Mouse (Mus musculus): ENCODE measurements around the gene Gcgr. TPM values are rescaled to one million over a fixed set of nuclear protein-coding genes. Genes with fewer than 3 reads are reported as not detected.
"Not testable (repeated sequence)": the region's sequence is repeated elsewhere in the genome, so short reads cannot be mapped to it uniquely, and the experiment has no call there.

Gcgr gene
- polyA plus RNA-seq, 1 experiment from 2014 or later, result 0.09 TPM

GRCm38 (mm10) chr11:120508290-120508870, 22.1 kb upstream of the Gcgr start:
- Histone ChIP-seq H3K27ac (replicated peaks) (no peak overlapping the region), H3K4me2 (replicated peaks) (no peak overlapping the region), H3K4me3 (no peak overlapping the region), H3K9me3 (no peaks in the 10 kb centered on the region), H3K9ac (replicated peaks) (no peak overlapping the region), H3K27me3 (no peaks in the 10 kb centered on the region), H3K36me3 (no peaks in the 10 kb centered on the region), H3K4me1 (peaks cover 6% of the 10 kb centered on the region)
- WGBS, result 85% methylated on average over 9 of the region's 9 CpGs
- ATAC-seq (replicated peaks), result no peak

GRCm38 (mm10) chr11:120509940-120510339, 20.6 kb upstream of the Gcgr start:
- Histone ChIP-seq H3K4me2 (replicated peaks) (no peak overlapping the region), H3K27me3 (no peaks in the 10 kb centered on the region), H3K27ac (replicated peaks) (no peak overlapping the region), H3K36me3 (no peaks in the 10 kb centered on the region), H3K4me3 (no peak overlapping the region), H3K9ac (replicated peaks) (no peak overlapping the region), H3K9me3 (no peaks in the 10 kb centered on the region), H3K4me1 (peaks cover 6% of the 10 kb centered on the region)
- WGBS, result 26% methylated on average over 4 of the region's 4 CpGs
- no peak for ATAC-seq (replicated peaks)

GRCm38 (mm10) chr11:120510375-120511030, 20.0 kb upstream of the Gcgr start:
- Histone ChIP-seq H3K27ac (replicated peaks) (no peak overlapping the region), H3K9me3 (no peaks in the 10 kb centered on the region), H3K9ac (replicated peaks) (0 out of 2 replicates have a peak overlapping the region, but pooled peaks have one; percentile 15), H3K4me2 (replicated peaks) (peak overlapping the region; percentile 28), H3K4me3 (no peak overlapping the region; the same call in 1 of the 2 replicates), H3K4me1 (peaks cover 6% of the 10 kb centered on the region), H3K27me3 (no peaks in the 10 kb centered on the region), H3K36me3 (no peaks in the 10 kb centered on the region)
- no peak for ATAC-seq (replicated peaks)
- WGBS, result 4% methylated on average over 16 of the region's 16 CpGs

GRCm38 (mm10) chr11:120512790-120513453, 17.6 kb upstream of the Gcgr start:
- WGBS, result 54% methylated on average over 6 of the region's 6 CpGs
- Histone ChIP-seq H3K9ac (replicated peaks) (no peak overlapping the region), H3K36me3 (no peaks in the 10 kb centered on the region), H3K27me3 (no peaks in the 10 kb centered on the region), H3K9me3 (no peaks in the 10 kb centered on the region), H3K27ac (replicated peaks) (no peak overlapping the region), H3K4me3 (no peak overlapping the region), H3K4me2 (replicated peaks) (no peak overlapping the region), H3K4me1 (peaks cover 6% of the 10 kb centered on the region)
- ATAC-seq (replicated peaks), result no peak

- H3K27me3 ChIP-seq; ATAC-seq (replicated peaks); H3K4me2 ChIP-seq (replicated peaks); H3K4me1 ChIP-seq; H3K9me3 ChIP-seq; H3K27ac ChIP-seq (replicated peaks); H3K36me3 ChIP-seq; H3K9ac ChIP-seq (replicated peaks); H3K4me3 ChIP-seq: not testable (repeated sequence)
- WGBS, result 86% methylated on average over 2 of the region's 2 CpGs
Observed at GRCm38 (mm10) chr11:120514262-120514661, 16.2 kb upstream of the Gcgr start.

- no peak overlapping the region for H3K27ac ChIP-seq (replicated peaks)
- no peak overlapping the region for H3K9ac ChIP-seq (replicated peaks)
- peak; percentile 53; the same call in 1 of the 2 replicates for ATAC-seq (replicated peaks)
- H3K4me2 ChIP-seq (replicated peaks), result no peak overlapping the region
- 17% methylated on average over 17 of the region's 17 CpGs for WGBS
- no peaks in the 10 kb centered on the region for H3K36me3 ChIP-seq
- H3K4me1 ChIP-seq, result peaks cover 2% of the 10 kb centered on the region
- no peaks in the 10 kb centered on the region for H3K9me3 ChIP-seq
- no peak overlapping the region for H3K4me3 ChIP-seq
- no peaks in the 10 kb centered on the region for H3K27me3 ChIP-seq
Observed at GRCm38 (mm10) chr11:120515611-120516010, 14.9 kb upstream of the Gcgr start.

- WGBS, result 82% methylated on average over 4 of the region's 4 CpGs
Observed at GRCm38 (mm10) chr11:120517147-120517546, 13.4 kb upstream of the Gcgr start.

GRCm38 (mm10) chr11:120518027-120518426, 12.5 kb upstream of the Gcgr start:
- Histone ChIP-seq H3K27me3 (no peaks in the 10 kb centered on the region), H3K36me3 (no peaks in the 10 kb centered on the region), H3K9me3 (no peaks in the 10 kb centered on the region), H3K9ac (replicated peaks) (no peak overlapping the region), H3K4me1 (no peaks in the 10 kb centered on the region), H3K27ac (replicated peaks) (no peak overlapping the region), H3K4me2 (replicated peaks) (no peak overlapping the region), H3K4me3 (no peak overlapping the region)
- ATAC-seq (replicated peaks), result no peak
- 63% methylated on average over 6 of the region's 6 CpGs for WGBS

More at GRCm38 (mm10) chr11:120517147-120517546, 13.4 kb upstream of the Gcgr start:
- H3K27me3 ChIP-seq, result no peaks in the 10 kb centered on the region
- no peak overlapping the region for H3K27ac ChIP-seq (replicated peaks)
- H3K9ac ChIP-seq (replicated peaks), result no peak overlapping the region
- H3K9me3 ChIP-seq, result no peaks in the 10 kb centered on the region
- no peaks in the 10 kb centered on the region for H3K36me3 ChIP-seq
- ATAC-seq (replicated peaks), result no peak
- H3K4me3 ChIP-seq, result no peak overlapping the region
- no peak overlapping the region for H3K4me2 ChIP-seq (replicated peaks)
- no peaks in the 10 kb centered on the region for H3K4me1 ChIP-seq

GRCm38 (mm10) chr11:120518558-120518957, 11.9 kb upstream of the Gcgr start:
- H3K27me3 ChIP-seq, result no peaks in the 10 kb centered on the region
- H3K9ac ChIP-seq (replicated peaks), result no peak overlapping the region
- no peak overlapping the region for H3K4me3 ChIP-seq
- no peaks in the 10 kb centered on the region for H3K36me3 ChIP-seq
- ATAC-seq (replicated peaks), result no peak
- H3K27ac ChIP-seq (replicated peaks), result no peak overlapping the region
- no peaks in the 10 kb centered on the region for H3K9me3 ChIP-seq
- no peak overlapping the region for H3K4me2 ChIP-seq (replicated peaks)
- WGBS, result 74% methylated on average over 6 of the region's 6 CpGs
- H3K4me1 ChIP-seq, result no peaks in the 10 kb centered on the region

GRCm38 (mm10) chr11:120519738-120520137, 10.8 kb upstream of the Gcgr start:
- ATAC-seq (replicated peaks), result no peak
- Histone ChIP-seq H3K4me3 (no peak overlapping the region), H3K27me3 (no peaks in the 10 kb centered on the region), H3K36me3 (no peaks in the 10 kb centered on the region), H3K4me2 (replicated peaks) (no peak overlapping the region), H3K9ac (replicated peaks) (no peak overlapping the region), H3K9me3 (no peaks in the 10 kb centered on the region), H3K27ac (replicated peaks) (no peak overlapping the region), H3K4me1 (no peaks in the 10 kb centered on the region)
- WGBS, result 56% methylated on average over 9 of the region's 9 CpGs

GRCm38 (mm10) chr11:120520498-120520897, 10.0 kb upstream of the Gcgr start:
- Histone ChIP-seq H3K27ac (replicated peaks) (no peak overlapping the region), H3K4me1 (no peaks in the 10 kb centered on the region), H3K9ac (replicated peaks) (no peak overlapping the region), H3K27me3 (no peaks in the 10 kb centered on the region), H3K4me3 (no peak overlapping the region), H3K9me3 (no peaks in the 10 kb centered on the region), H3K4me2 (replicated peaks) (no peak overlapping the region), H3K36me3 (no peaks in the 10 kb centered on the region)
- no peak for ATAC-seq (replicated peaks)
- WGBS, result 79% methylated on average over 9 of the region's 9 CpGs

GRCm38 (mm10) chr11:120520967-120521540, 9.4 kb upstream of the Gcgr start:
- Histone ChIP-seq H3K9ac (replicated peaks) (no peak overlapping the region), H3K27ac (replicated peaks) (no peak overlapping the region), H3K27me3 (no peaks in the 10 kb centered on the region), H3K4me2 (replicated peaks) (no peak overlapping the region), H3K9me3 (no peaks in the 10 kb centered on the region), H3K4me3 (no peak overlapping the region), H3K36me3 (no peaks in the 10 kb centered on the region), H3K4me1 (no peaks in the 10 kb centered on the region)
- 72% methylated on average over 5 of the region's 5 CpGs for WGBS
- ATAC-seq (replicated peaks), result no peak
